Mouse (Mus musculus): ENCODE measurements at regions not wholly inside any gene's neighbourhood (a gene's known extent, or its start where the extent isn't known, plus 50 kb on each side); places are given as distances from the start of the nearest gene placed in this dataset.

- no peak for DNase-seq (ENCODE audit: low spot score in 2 of 2)
Observed at GRCm38 (mm10) chr14:78225677-78226076, 82.2 kb downstream of the Tnfsf11 start.

- DNase-seq (ENCODE audit: low spot score in 2 of 2): no peak
Observed at GRCm38 (mm10) chr14:78216229-78216963, 91.4 kb downstream of the Tnfsf11 start.

- no peak for DNase-seq (ENCODE audit: low spot score in 2 of 2)
Observed at GRCm38 (mm10) chr14:78215491-78215890, 92.4 kb downstream of the Tnfsf11 start.

GRCm38 (mm10) chr14:78204566-78204863 lies 103.3 kb downstream of the Tnfsf11 start:
- DNase-seq (ENCODE audit: low spot score in 2 of 2): no peak

- peak in 1 of 2 experiments; percentile 58 for DNase-seq (ENCODE audit: low spot score in 2 of 2)
Observed at GRCm38 (mm10) chr14:78203726-78204565, 103.9 kb downstream of the Tnfsf11 start.

GRCm38 (mm10) chr14:78202781-78203180 lies 105.1 kb downstream of the Tnfsf11 start:
- DNase-seq (ENCODE audit: low spot score in 2 of 2): no peak

- no peak for DNase-seq (ENCODE audit: low spot score in 2 of 2)
Observed at GRCm38 (mm10) chr14:78197483-78197882, 108.7 kb upstream of the Fam216b start.

- DNase-seq (ENCODE audit: low spot score in 2 of 2): no peak
Observed at GRCm38 (mm10) chr14:78179576-78179975, 90.8 kb upstream of the Fam216b start.

- DNase-seq (ENCODE audit: low spot score in 2 of 2): no peak
Observed at GRCm38 (mm10) chr14:78173451-78173850, 84.6 kb upstream of the Fam216b start.

- DNase-seq (ENCODE audit: low spot score in 2 of 2): no peak
Observed at GRCm38 (mm10) chr14:78172956-78173355, 84.1 kb upstream of the Fam216b start.

- no peak for DNase-seq (ENCODE audit: low spot score in 2 of 2)
Observed at GRCm38 (mm10) chr14:78160819-78161218, 72.0 kb upstream of the Fam216b start.

GRCm38 (mm10) chr14:78159567-78159966 lies 70.8 kb upstream of the Fam216b start:
- DNase-seq (ENCODE audit: low spot score in 2 of 2): no peak

GRCm38 (mm10) chr14:78157660-78158059 lies 68.9 kb upstream of the Fam216b start:
- peak in 1 of 2 experiments; percentile 10 for DNase-seq (ENCODE audit: low spot score in 2 of 2)

- DNase-seq (ENCODE audit: low spot score in 2 of 2): no peak
Observed at GRCm38 (mm10) chr14:78148851-78149250, 60.0 kb upstream of the Fam216b start.

- no peak for DNase-seq (ENCODE audit: low spot score in 2 of 2)
Observed at GRCm38 (mm10) chr14:78143751-78144150, 54.9 kb upstream of the Fam216b start.

Measured in left cerebral cortex, adult 9 months (tissue).